7 mouse cellular contexts compared by ENCODE assay signal in genomic region chr11:89243370-89243769, GRCm38 (mm10). TPM values are rescaled to one million over a fixed set of nuclear protein-coding genes. Genes with fewer than 3 reads are reported as not detected.
DNase-seq lines count a peak whose midpoint lies in the region; ATAC-seq and TF ChIP-seq lines count a peak whose summit lies in the region.

No protein-coding gene starts in this region.

- no peak for TF ChIP-seq POLR2A in cortical plate, adult 2 months (IDR thresholded peaks at IDR 0.05; ENCODE audit: extremely low read depth, insufficient read depth, low read length)

- intact Hi-C loops in left cerebral cortex, postnatal 4 days (cut with DNase I), result no loop called here

- WGBS in kidney, embryonic 15.5 days, result 24% methylated on average over 3 of the region's 3 CpGs

- H3K9me3 ChIP-seq in kidney, embryonic 15.5 days (replicated peaks), result no peaks in the 10 kb centered on the region

- no peaks in the 10 kb centered on the region; the same call in 1 of the 2 replicates for H3K27me3 ChIP-seq in kidney, embryonic 15.5 days

- no peaks in the 10 kb centered on the region for H3K36me3 ChIP-seq in kidney, embryonic 15.5 days

- H3K4me2 ChIP-seq in kidney, embryonic 15.5 days, result no peak overlapping the region

- H3K4me1 ChIP-seq in kidney, embryonic 15.5 days, result no peaks in the 10 kb centered on the region
- no peaks in the 10 kb centered on the region for H3K4me1 ChIP-seq in cortical plate, adult 2 months (ENCODE audit: control insufficient read depth, insufficient read depth, low read length)

- H3K9ac ChIP-seq in kidney, embryonic 15.5 days, result no peak overlapping the region

- no peak for ATAC-seq in kidney, embryonic 15.5 days (replicated peaks; ENCODE audit: low FRiP score)

- DNase-seq in kidney, postnatal 4 days, result peak; percentile 56 to 66
- DNase-seq in Muller cell, postnatal 12 days (ENCODE audit: inconsistent ontology term), result peak; percentile 5
- peak; percentile 49 for DNase-seq in left cerebral cortex, postnatal 4 days
- peak; percentile 32 to 60 for DNase-seq in right cerebral cortex, postnatal 10 days (ENCODE audit: low spot score in 2 of 2)
- no peak for DNase-seq in cerebellum, adult 11-12 months

- H3K4me3 ChIP-seq in kidney, embryonic 15.5 days (replicated peaks), result no peak overlapping the region
- no peak overlapping the region for H3K4me3 ChIP-seq in cortical plate, adult 2 months (ENCODE audit: insufficient read depth, low read length)

- H3K27ac ChIP-seq in kidney, embryonic 15.5 days, result no peak overlapping the region
- H3K27ac ChIP-seq in cortical plate, adult 2 months (ENCODE audit: insufficient read depth, low read length), result no peak overlapping the region

- TF ChIP-seq CTCF in cortical plate, adult 2 months (IDR thresholded peaks at IDR 0.05; ENCODE audit: extremely low read depth, insufficient read depth, low read length), result peak; percentile 52

RNA-seq across cellular contexts. Expression of gene Nog, which starts 58.8 kb away (rescaled TPM):
- 0.82 and 1.2 TPM in 2 replicates for polyA plus RNA-seq in kidney, embryonic 15.5 days (2015; fragmentation: Nextera tagmentation; extraction: Ambion mirVana)
- 8.7 and 8.8 TPM in 2 replicates for polyA plus RNA-seq in cortical plate, adult 2 months (2012; rRNA removed)
- 1 to 10 TPM; 7.1 to 8.1 TPM for total RNA-seq in left cerebral cortex, postnatal 4 days (2021)
